Mouse (Mus musculus): ENCODE results near the gene Sgk1. TPM values are rescaled to one million over a fixed set of nuclear protein-coding genes. Genes with fewer than 3 reads are reported as not detected.

Sgk1 gene
- polyA plus RNA-seq (2015; fragmentation: Nextera tagmentation; extraction: Ambion mirVana) = 16.6 and 23.5 TPM in 2 replicates

GRCm38 (mm10) chr10:21882184-21883081, at the start of gene Sgk1:
TSS of gene Sgk1 (plus strand) at chr10:21882184.

Other genes starting within 250 kb of the Sgk1 start
- not detected in 2 replicates for gene 4930444G20Rik, start 185.9 kb downstream of the Sgk1 start, polyA plus RNA-seq (2015; fragmentation: Nextera tagmentation; extraction: Ambion mirVana)

Data from spleen, postnatal 0 days (tissue).